Mouse (Mus musculus): ENCODE results near the gene Nfix. TPM values are rescaled to one million over a fixed set of nuclear protein-coding genes. Genes with fewer than 3 reads are reported as not detected.

Nfix gene
- polyA plus RNA-seq, 1 experiment from 2014 or later, result 145 TPM

- Histone ChIP-seq H3K27ac (no peak overlapping the region), H3K4me1 (peaks cover 15% of the 10 kb centered on the region), H3K9ac (no peak overlapping the region), H3K4me2 (no peak overlapping the region), H3K4me3 (no peak overlapping the region), H3K27me3 (no peaks in the 10 kb centered on the region), H3K36me3 (ENCODE audit: poor library complexity, severe bottlenecking) (peaks cover 47% of the 10 kb centered on the region), H3K9me3 (replicated peaks) (no peaks in the 10 kb centered on the region)
- WGBS, result 82% methylated on average over 1 of the region's 1 CpGs
- no peak for ATAC-seq
These were observed 132.1 kb downstream of the Nfix start for GRCm38 (mm10) chr8:84668081-84668480.

DNA sequence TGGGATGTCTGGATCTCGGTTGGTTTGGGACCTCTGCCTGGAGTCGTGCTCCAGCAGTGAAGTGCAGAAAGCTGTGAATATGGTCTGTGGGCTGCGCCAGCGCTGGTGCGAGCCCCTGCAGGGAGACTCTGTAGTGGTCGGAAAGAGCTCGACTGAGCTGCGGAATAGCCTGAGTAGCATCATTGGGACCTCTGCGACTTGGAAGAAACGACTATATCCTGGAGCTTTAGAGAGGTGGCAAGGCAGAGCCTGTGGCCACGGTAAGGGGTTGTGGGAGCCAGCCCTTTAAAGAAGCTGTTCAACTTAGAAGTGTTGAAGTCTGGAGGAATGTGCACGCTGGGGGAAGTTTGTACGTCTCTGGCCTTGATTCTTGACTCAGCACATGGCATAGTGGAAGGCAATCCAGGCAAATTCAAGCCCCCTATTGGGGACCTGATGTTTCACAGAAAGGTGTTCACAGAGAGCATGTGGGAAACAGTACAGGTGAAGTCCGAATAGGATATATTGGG, 134.7 kb downstream of the Nfix start:
- H3K9ac ChIP-seq, result peak overlapping the region; percentile 84
- H3K4me1 ChIP-seq, result peaks cover 37% of the 10 kb centered on the region
- WGBS, result 2% methylated on average over 14 of the region's 14 CpGs
- H3K36me3 ChIP-seq (ENCODE audit: poor library complexity, severe bottlenecking), result peaks cover 21% of the 10 kb centered on the region
- peak overlapping the region; percentile 79 for H3K4me3 ChIP-seq
- H3K27ac ChIP-seq, result peak overlapping the region; percentile 91
- peak; percentile 5 for ATAC-seq
- peak overlapping the region; percentile 92 for H3K4me2 ChIP-seq
- H3K27me3 ChIP-seq, result no peaks in the 10 kb centered on the region
- no peaks in the 10 kb centered on the region for H3K9me3 ChIP-seq (replicated peaks)

GRCm38 (mm10) chr8:84664566-84665384, 135.4 kb downstream of the Nfix start:
- H3K36me3 ChIP-seq (ENCODE audit: poor library complexity, severe bottlenecking), result peaks cover 14% of the 10 kb centered on the region
- H3K27ac ChIP-seq, result peak overlapping the region; percentile 91
- H3K4me3 ChIP-seq, result peak overlapping the region; percentile 79
- H3K4me2 ChIP-seq, result peak overlapping the region; percentile 92
- WGBS, result under 1% methylated on average over 29 of the region's 29 CpGs
- peaks cover 44% of the 10 kb centered on the region for H3K4me1 ChIP-seq
- H3K9ac ChIP-seq, result peak overlapping the region; percentile 84
- peak; percentile 60 for ATAC-seq
- no peaks in the 10 kb centered on the region for H3K27me3 ChIP-seq
- H3K9me3 ChIP-seq (replicated peaks), result no peaks in the 10 kb centered on the region

DNA sequence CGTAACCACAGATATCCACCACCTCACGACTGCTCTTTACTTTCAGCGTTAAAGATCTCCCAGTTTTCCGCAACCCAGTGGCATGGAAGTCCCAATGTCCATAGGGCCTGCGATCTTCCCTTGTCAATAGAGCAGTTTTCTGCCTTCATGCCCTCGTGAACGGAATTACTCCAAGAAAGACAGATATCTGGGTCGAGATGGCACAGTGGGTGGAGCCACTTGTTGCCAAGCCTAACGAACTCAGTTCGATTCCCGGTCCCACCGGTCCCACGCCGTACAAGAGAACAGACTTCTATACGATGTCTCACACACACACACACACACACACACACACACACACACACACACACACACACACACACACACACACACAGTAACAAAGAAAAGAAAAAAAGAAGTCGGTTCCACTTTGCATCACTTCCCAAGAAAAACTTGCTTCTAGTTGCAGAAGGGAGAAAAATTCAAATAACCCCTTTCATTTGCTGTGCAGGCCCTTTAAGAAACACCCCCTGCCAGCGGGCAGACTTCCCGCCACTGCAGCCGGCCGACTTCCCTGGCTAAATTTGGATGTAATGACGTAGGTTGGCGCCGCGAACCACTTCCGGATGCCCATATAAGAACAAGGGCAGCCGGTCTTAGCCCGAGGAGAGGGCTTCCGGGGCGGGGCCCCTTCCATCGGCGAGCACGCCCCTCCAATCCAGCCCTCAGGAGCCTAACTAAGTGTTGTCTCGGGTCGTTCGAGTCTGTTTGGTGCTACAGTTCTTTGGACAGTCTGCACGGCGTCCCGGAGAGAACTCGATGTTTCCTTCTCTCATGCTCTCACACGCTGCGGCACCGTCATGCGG, 136.4 kb downstream of the Nfix start:
- H3K4me1 ChIP-seq, result peaks cover 46% of the 10 kb centered on the region
- H3K9ac ChIP-seq, result peak overlapping the region; percentile 84
- peak; percentile 87 for ATAC-seq
- H3K36me3 ChIP-seq (ENCODE audit: poor library complexity, severe bottlenecking), result peaks cover 10% of the 10 kb centered on the region
- no peaks in the 10 kb centered on the region for H3K27me3 ChIP-seq
- peak overlapping the region; percentile 92 for H3K4me2 ChIP-seq
- peak overlapping the region; percentile 91 for H3K27ac ChIP-seq
- 3% methylated on average over 43 of the region's 43 CpGs for WGBS
- H3K9me3 ChIP-seq (replicated peaks), result no peaks in the 10 kb centered on the region
- peak overlapping the region; percentile 79 for H3K4me3 ChIP-seq

DNA sequence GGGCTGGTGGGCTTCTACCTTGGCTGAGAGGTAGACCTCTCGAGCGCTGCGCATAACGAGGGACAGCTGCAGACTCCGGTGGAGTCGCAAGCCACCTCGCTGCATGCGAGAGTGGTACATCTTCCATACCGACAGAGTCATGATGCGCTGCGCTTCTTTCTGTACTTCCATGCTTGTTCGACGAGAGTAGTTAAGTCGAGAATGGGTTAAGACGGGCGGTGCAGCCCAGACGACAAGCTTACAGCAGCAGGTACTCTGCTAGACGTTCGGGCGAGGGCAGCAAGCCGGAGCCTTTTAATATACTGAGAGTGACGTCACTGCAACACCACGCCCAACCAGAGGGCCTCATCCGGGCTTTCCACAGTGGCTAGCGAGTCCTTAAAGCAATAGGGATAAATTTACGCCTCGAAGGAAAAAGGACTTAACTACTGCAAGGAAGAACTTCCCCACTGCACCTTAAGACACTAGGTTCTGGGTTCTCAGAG, 137.5 kb downstream of the Nfix start, which contains the start of gene Ier2:
Ier2 (minus strand) TSS at position 272 of the 485 bp plus-strand sequence.
- peak within 1 kb of the TSS; percentile 81 for H3K27ac ChIP-seq
- peaks cover 46% of the 10 kb centered on the region for H3K4me1 ChIP-seq
- H3K4me3 ChIP-seq, result peak within 1 kb of the TSS; percentile 79
- H3K4me2 ChIP-seq, result peak within 1 kb of the TSS; percentile 92
- peak; percentile 84 for ATAC-seq
- 0% methylated on average over 27 of the region's 27 CpGs for WGBS
- H3K27me3 ChIP-seq, result no peaks in the 10 kb centered on the region
- no peaks in the 10 kb centered on the region for H3K36me3 ChIP-seq (ENCODE audit: poor library complexity, severe bottlenecking)
- H3K9ac ChIP-seq, result peak within 1 kb of the TSS; percentile 90
- H3K9me3 ChIP-seq (replicated peaks), result no peaks in the 10 kb centered on the region

DNA sequence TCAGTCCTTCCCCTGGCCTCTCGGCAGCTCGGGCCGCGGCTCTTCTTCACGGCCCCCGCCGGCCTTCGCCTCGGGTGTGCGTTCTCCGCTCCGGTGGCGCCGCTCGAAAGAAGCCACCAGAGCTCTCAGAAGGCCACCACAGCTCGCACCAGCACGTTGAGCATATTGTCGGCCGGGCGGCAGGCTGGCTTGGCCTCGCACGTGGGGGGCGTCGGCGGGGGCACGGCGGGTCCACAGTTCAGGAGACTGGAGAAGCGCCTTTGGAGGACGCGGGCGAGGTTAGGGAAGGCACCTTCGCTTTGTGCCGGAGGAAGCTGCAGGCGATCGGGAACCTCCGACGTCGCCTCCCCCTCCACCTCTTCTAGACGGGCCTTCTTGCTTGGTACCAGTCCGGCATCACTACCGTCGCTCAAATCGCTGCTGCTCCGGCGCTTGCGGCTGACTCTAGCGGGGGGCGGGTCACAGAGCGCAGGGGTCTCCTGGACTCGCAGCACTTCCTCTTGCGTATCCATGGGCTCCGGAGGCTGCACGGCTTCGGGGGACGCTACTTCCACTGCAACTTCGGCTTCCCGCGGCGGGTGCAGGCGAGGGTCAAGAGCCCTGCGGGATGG, 138.1 kb downstream of the Nfix start:
- H3K4me2 ChIP-seq, result peak overlapping the region; percentile 92
- H3K9ac ChIP-seq, result peak overlapping the region; percentile 90
- WGBS, result under 1% methylated on average over 58 of the region's 61 CpGs
- no peaks in the 10 kb centered on the region for H3K27me3 ChIP-seq
- H3K4me1 ChIP-seq, result peaks cover 47% of the 10 kb centered on the region
- peak overlapping the region; percentile 81 for H3K27ac ChIP-seq
- H3K36me3 ChIP-seq (ENCODE audit: poor library complexity, severe bottlenecking), result no peaks in the 10 kb centered on the region
- no peaks in the 10 kb centered on the region for H3K9me3 ChIP-seq (replicated peaks)
- H3K4me3 ChIP-seq, result peak overlapping the region; percentile 79
- ATAC-seq, result peak; percentile 7; the same call in 1 of the 2 replicates

DNA sequence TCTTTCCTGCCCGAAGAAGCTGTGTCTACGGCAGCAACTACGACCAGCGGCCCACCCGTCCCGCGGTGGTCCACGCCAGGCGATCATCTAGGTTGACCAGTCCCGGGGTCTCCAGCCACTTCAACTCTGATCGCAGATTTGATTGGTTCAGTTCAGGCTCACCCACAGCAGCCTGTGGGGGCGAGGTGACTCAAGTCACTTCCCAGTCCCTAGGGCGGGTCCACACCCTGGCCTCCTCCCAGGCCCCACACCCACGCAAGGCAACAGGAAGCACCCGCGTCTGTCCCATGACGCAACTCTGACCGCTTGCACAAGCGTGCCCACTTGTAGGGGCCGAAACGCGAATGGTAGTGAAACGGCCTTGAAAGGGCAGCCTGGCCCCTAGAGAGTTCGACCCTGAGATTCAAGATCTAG, 138.7 kb downstream of the Nfix start:
- no peaks in the 10 kb centered on the region for H3K36me3 ChIP-seq (ENCODE audit: poor library complexity, severe bottlenecking)
- H3K4me2 ChIP-seq, result peak overlapping the region; percentile 92
- peaks cover 53% of the 10 kb centered on the region for H3K4me1 ChIP-seq
- no peaks in the 10 kb centered on the region for H3K9me3 ChIP-seq (replicated peaks)
- under 1% methylated on average over 24 of the region's 24 CpGs for WGBS
- H3K27ac ChIP-seq, result peak overlapping the region; percentile 81; the same call in 1 of the 2 replicates
- H3K27me3 ChIP-seq, result no peaks in the 10 kb centered on the region
- peak overlapping the region; percentile 90 for H3K9ac ChIP-seq
- ATAC-seq, result no peak
- peak overlapping the region; percentile 79 for H3K4me3 ChIP-seq

DNA sequence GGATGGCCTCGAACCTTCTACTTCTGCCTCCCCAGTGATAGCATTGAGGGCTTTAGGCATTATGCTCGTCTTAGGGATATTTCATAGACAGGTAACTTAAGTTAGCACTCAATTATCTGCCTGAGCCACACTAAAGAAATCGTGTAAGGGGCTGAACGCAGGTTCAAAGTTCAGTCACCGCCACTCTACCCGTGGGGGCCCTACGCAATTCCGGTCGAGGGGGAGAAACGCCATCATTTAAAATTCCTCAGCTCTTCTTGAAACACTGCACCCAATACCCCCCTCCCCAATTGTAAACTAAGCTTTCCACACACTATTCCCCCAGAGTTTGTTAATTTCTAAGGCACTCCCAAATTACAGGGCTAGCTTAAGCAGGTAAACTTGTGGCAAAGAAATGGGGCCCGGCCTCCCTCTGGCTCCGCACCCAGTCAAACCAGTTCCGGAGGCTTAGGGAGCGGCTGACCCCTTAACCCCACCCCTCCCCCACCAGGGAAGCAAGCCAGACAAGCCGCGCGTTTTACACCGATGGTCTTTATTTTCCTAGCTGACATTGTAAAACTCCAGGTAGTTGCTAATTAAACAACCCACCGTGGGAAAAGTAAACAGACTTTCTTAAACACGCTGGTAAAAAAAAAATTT, 139.2 kb downstream of the Nfix start:
- Histone ChIP-seq H3K36me3 (ENCODE audit: poor library complexity, severe bottlenecking) (no peaks in the 10 kb centered on the region), H3K4me2 (peak overlapping the region; percentile 92), H3K27ac (peak overlapping the region; percentile 48; the same call in 1 of the 2 replicates), H3K4me3 (peak overlapping the region; percentile 79), H3K9me3 (replicated peaks) (no peaks in the 10 kb centered on the region), H3K4me1 (peaks cover 55% of the 10 kb centered on the region), H3K9ac (peak overlapping the region; percentile 90), H3K27me3 (no peaks in the 10 kb centered on the region)
- 2% methylated on average over 20 of the region's 20 CpGs for WGBS
- no peak for ATAC-seq

GRCm38 (mm10) chr8:84659936-84660818, 140.0 kb downstream of the Nfix start:
- no peaks in the 10 kb centered on the region for H3K9me3 ChIP-seq (replicated peaks)
- peaks cover 56% of the 10 kb centered on the region for H3K4me1 ChIP-seq
- 2% methylated on average over 33 of the region's 33 CpGs for WGBS

GRCm38 (mm10) chr8:84658951-84659350, 141.2 kb downstream of the Nfix start:
- no peak overlapping the region for H3K4me3 ChIP-seq
- H3K4me2 ChIP-seq, result no peak overlapping the region
- no peak for ATAC-seq
- no peaks in the 10 kb centered on the region for H3K36me3 ChIP-seq (ENCODE audit: poor library complexity, severe bottlenecking)
- H3K4me1 ChIP-seq, result peaks cover 62% of the 10 kb centered on the region
- no peaks in the 10 kb centered on the region for H3K27me3 ChIP-seq
- H3K9me3 ChIP-seq (replicated peaks), result no peaks in the 10 kb centered on the region
- 59% methylated on average over 1 of the region's 1 CpGs for WGBS
- H3K9ac ChIP-seq, result no peak overlapping the region
- H3K27ac ChIP-seq, result no peak overlapping the region

More at GRCm38 (mm10) chr8:84659936-84660818, 140.0 kb downstream of the Nfix start:
- peak overlapping the region; percentile 79 for H3K4me3 ChIP-seq
- ATAC-seq, result no peak
- H3K27me3 ChIP-seq, result no peaks in the 10 kb centered on the region
- peak overlapping the region; percentile 92 for H3K4me2 ChIP-seq
- H3K27ac ChIP-seq, result peak overlapping the region; percentile 48
- no peaks in the 10 kb centered on the region for H3K36me3 ChIP-seq (ENCODE audit: poor library complexity, severe bottlenecking)
- peak overlapping the region; percentile 90 for H3K9ac ChIP-seq
